14 mouse cellular contexts compared by ENCODE assay signal in the genomic region with DNA sequence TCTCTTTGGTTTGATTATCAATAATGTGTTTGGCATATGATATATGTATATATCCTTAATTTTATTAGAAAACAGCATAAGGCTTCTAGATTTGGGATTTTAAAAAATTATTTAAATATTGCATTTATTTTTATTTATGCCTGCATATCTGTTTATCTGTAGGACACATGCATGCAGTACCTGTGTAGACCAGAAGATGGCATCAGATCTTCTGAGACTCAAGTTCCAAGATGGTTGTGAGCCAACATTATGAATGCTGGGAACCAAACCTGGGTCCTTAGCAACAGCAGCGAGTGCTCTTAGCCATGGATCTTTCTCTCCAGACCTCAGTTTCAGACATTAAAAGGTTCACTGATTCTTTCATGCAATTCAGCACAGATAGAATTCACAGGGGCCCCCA.
DNase-seq lines count a peak whose midpoint lies in the region; ATAC-seq and TF ChIP-seq lines count a peak whose summit lies in the region.
"Had no signal": no experiment of that assay in that cellular context is flagged by ENCODE, and none has a peak within 500 bp of the region (broad histone marks: within the 10 kb centered on the region; RNA-seq: fewer than 3 reads in every experiment).

No protein-coding gene starts in this region.

- DNase-seq in layer of hippocampus, adult 2 months (ENCODE audit: low spot score in 2 of 2): no peak
- no peak for DNase-seq in layer of hippocampus, adult 11-12 months (ENCODE audit: low spot score)
- DNase-seq in thymus, postnatal 14 days: peak; percentile 11
- no peak for DNase-seq in thymus, postnatal 36 days
- peak; percentile 53 for DNase-seq in R1 (ENCODE audit: low read depth, low spot score)
- DNase-seq in T-cell, adult 2 months (ENCODE audit: low spot score): no peak
- DNase-seq: adrenal gland, postnatal 10 days; cerebellum, adult 11 months had no signal

- ATAC-seq in monocyte, adult 5-6 weeks (replicated peaks; ENCODE audit: insufficient number of reproducible peaks, low FRiP score, low TSS enrichment, poor library complexity, severe bottlenecking): no peak

- no peak overlapping the region for H3K4me3 ChIP-seq in layer of hippocampus, adult 2 months
- H3K4me3 ChIP-seq: heart, embryonic 15.5 days; liver, embryonic 15.5 days; midbrain, embryonic 12.5 days; neural tube, embryonic 12.5 days had no signal

- TF ChIP-seq CTCF in layer of hippocampus, adult 2 months (conservative IDR thresholded peaks at IDR 0.05): peak; percentile 58

- no peak overlapping the region for H3K27ac ChIP-seq in layer of hippocampus, adult 2 months
- H3K27ac ChIP-seq: heart, embryonic 15.5 days; hindbrain, embryonic 14.5 days; liver, embryonic 15.5 days; midbrain, embryonic 12.5 days; neural tube, embryonic 12.5 days had no signal

Comparison
In these comparisons a context has a peak if more than half of its experiments do, and no peak if none do; other contexts are left out.
1. DNase-seq: peak in thymus, postnatal 14 days (single experiment) and R1 (single experiment); none in layer of hippocampus, adult 2 months (0 of 2), layer of hippocampus, adult 11-12 months (single experiment), thymus, postnatal 36 days (0 of 2) and T-cell, adult 2 months (single experiment).